Comparison of ENCODE assay signal across 11 mouse cellular contexts in the genomic region with DNA sequence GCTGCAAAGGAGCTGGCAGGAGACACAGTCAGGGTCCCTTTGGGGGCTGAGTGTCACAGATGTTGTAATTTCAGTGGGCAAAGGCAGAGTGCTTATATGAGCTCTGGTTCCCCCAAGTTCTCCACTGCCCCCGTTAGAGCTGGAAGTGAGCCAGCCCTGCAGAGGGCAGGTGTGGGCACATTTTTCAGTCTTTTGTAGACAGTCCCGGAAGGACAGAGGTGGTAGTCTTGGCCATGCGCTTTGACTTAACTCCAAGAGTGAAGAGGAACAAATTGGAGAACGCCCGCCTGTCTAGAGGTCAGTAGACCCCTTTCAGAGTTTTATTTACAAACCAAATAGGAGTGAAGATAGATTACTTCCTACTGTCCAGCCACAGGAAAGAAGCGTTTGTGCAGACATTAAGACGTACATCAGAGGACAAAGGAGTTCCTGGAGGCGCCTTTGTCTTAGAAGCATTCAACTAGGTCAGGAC.
A peak's percentile ranks its signal among the peaks of the same experiment; 100 is the strongest.
DNase-seq lines count a peak whose midpoint lies in the region; ATAC-seq and TF ChIP-seq lines count a peak whose summit lies in the region.
"Had no signal": no experiment of that assay in that cellular context is flagged by ENCODE, and none has a peak within 500 bp of the region (broad histone marks: within the 10 kb centered on the region; RNA-seq: fewer than 3 reads in every experiment).

No protein-coding gene starts in this region.

- H3K4me3 ChIP-seq in lung, postnatal 0 days (ENCODE audit: low read depth, low read length), result no peak overlapping the region
- no peak overlapping the region for H3K4me3 ChIP-seq in neural tube, embryonic 13.5 days
- H3K4me3 ChIP-seq: erythroblast, embryonic 14.5 days; layer of hippocampus, adult 2 months had no signal

- WGBS in lung, postnatal 0 days, result 23% methylated on average over 8 of the region's 8 CpGs
- WGBS in neural tube, embryonic 13.5 days, result 11% methylated on average over 8 of the region's 8 CpGs

- H3K4me2 ChIP-seq in lung, postnatal 0 days (replicated peaks; ENCODE audit: low read depth, low read length), result 0 out of 2 replicates have a peak overlapping the region, but pooled peaks have one; percentile 1
- H3K4me2 ChIP-seq in neural tube, embryonic 13.5 days, result peak overlapping the region; percentile 28; the same call in 1 of the 2 replicates

- no peak overlapping the region for H3K27ac ChIP-seq in lung, postnatal 0 days (ENCODE audit: low read length)
- H3K27ac ChIP-seq in neural tube, embryonic 13.5 days (replicated peaks), result no peak overlapping the region
- H3K27ac ChIP-seq: layer of hippocampus, adult 2 months had no signal

- TF ChIP-seq EP300 in lung, postnatal 0 days (IDR thresholded peaks at IDR 0.05), result no peak

- H3K9ac ChIP-seq in lung, postnatal 0 days (replicated peaks; ENCODE audit: low read depth), result no peak overlapping the region
- H3K9ac ChIP-seq in neural tube, embryonic 13.5 days, result no peak overlapping the region

- peaks cover 5% of the 10 kb centered on the region for H3K4me1 ChIP-seq in lung, postnatal 0 days (ENCODE audit: insufficient read depth, low read depth, low read length)
- peaks cover 75% of the 10 kb centered on the region for H3K4me1 ChIP-seq in neural tube, embryonic 13.5 days (replicated peaks)

- no peaks in the 10 kb centered on the region for H3K36me3 ChIP-seq in lung, postnatal 0 days (ENCODE audit: insufficient read depth, low read length)
- H3K36me3 ChIP-seq in neural tube, embryonic 13.5 days, result no peaks in the 10 kb centered on the region

- DNase-seq in adrenal gland, adult (ENCODE audit: inconsistent age in 2 of 2, low spot score in 1 of 2), result peak; percentile 26 to 68
- no peak for DNase-seq in adrenal gland, postnatal 4 days (ENCODE audit: low spot score in 2 of 2)
- no peak for DNase-seq in lung, postnatal 0 days (ENCODE audit: low spot score)
- DNase-seq in lung, postnatal 14 days, result no peak
- peak; percentile 45 for DNase-seq in kidney, adult 9 months
- DNase-seq in frontal cortex, postnatal 36 days (ENCODE audit: low spot score in 2 of 2), result no peak
- DNase-seq in cerebellum, adult 8-10 months, result no peak
- DNase-seq: spleen, adult 18-20 months had no signal

- H3K9me3 ChIP-seq in lung, postnatal 0 days (ENCODE audit: low read length), result no peaks in the 10 kb centered on the region
- H3K9me3 ChIP-seq in neural tube, embryonic 13.5 days, result no peaks in the 10 kb centered on the region

- H3K27me3 ChIP-seq in lung, postnatal 0 days (replicated peaks; ENCODE audit: insufficient read depth, low read length), result no peaks in the 10 kb centered on the region
- peaks cover 60% of the 10 kb centered on the region for H3K27me3 ChIP-seq in neural tube, embryonic 13.5 days

- ATAC-seq in lung, postnatal 0 days, result no peak
- ATAC-seq in neural tube, embryonic 13.5 days (ENCODE audit: low read depth), result peak; percentile 32

- TF ChIP-seq CTCF in lung, postnatal 0 days (IDR thresholded peaks at IDR 0.05), result no peak

Comparison
In these comparisons a context has a peak if more than half of its experiments do, and no peak if none do; other contexts are left out.
1. DNase-seq: peak in adrenal gland, adult (2 of 2) and kidney, adult 9 months (single experiment); none in adrenal gland, postnatal 4 days (0 of 2), lung, postnatal 0 days (single experiment), lung, postnatal 14 days (single experiment), frontal cortex, postnatal 36 days (0 of 2) and cerebellum, adult 8-10 months (single experiment).